Mouse (Mus musculus) megakaryocyte, adult 5-6 weeks (primary cell): ENCODE data around the gene Pitpnm2. TPM values are rescaled to one million over a fixed set of nuclear protein-coding genes. Genes with fewer than 3 reads are reported as not detected.

ENCODE experiments used
- ATAC-seq: 2 replicates; pipeline ENCODE4 v1.8.0; 2016; ENCODE audit warnings: mild to moderate bottlenecking, inconsistent platforms; ENCODE audit not compliant: poor library complexity, severe bottlenecking
- total RNA-seq, 2 experiments: library from RNA; stranded (forward) in 1 of 2; stranded (reverse) in 1 of 2; fragments of 153-499, 151-499 nt in 1 of 2; fragments of 221-1000, 200-1000 nt in 1 of 2; gene quantifications; 2 replicates each; pipeline versions ENCODE4 v1.2.3 to v1.2.4; 2015 to 2017

The Pitpnm2 gene
- total RNA-seq, 2 experiments from 2014 or later: 1.2 to 3.3 TPM

DNA sequence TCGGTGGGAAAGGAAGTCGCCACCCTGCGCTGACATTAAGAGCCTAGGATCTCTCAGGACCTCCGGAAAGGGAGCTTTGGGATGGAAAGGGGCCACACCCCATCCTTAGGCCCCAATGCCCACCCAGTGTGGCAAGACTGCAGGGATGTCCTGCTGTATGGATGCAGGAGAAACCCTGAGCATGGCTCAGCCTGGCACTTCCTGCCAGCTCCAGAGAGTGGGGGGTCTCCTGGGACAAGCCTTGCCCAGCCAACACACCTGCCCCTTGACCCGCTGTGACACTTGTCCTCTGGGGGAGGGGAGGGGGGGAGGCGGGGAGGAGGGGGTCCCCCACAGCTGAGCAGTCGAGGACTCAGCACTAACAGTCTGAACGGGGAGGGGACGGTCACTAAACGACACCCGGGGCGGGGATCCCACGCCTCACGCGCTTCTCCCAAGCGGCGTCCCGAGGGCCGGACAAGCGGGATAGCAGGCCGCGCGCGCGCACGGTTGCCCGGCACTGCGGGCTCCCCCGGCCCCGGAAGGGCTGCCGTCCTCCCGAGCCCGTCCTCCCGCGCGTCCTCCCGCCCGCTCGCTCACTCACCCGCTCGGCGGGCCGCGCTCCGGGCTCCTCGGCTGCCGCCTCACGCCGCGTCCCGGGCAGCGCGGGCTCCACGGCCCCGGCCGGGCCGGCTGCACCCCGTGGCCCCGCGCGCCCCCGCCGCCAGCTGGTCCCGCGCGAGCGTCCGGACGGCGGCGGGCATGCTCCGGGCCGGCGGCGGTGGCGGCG is 531 bp downstream of the Pitpnm2 start:
- no peak for ATAC-seq

DNA sequence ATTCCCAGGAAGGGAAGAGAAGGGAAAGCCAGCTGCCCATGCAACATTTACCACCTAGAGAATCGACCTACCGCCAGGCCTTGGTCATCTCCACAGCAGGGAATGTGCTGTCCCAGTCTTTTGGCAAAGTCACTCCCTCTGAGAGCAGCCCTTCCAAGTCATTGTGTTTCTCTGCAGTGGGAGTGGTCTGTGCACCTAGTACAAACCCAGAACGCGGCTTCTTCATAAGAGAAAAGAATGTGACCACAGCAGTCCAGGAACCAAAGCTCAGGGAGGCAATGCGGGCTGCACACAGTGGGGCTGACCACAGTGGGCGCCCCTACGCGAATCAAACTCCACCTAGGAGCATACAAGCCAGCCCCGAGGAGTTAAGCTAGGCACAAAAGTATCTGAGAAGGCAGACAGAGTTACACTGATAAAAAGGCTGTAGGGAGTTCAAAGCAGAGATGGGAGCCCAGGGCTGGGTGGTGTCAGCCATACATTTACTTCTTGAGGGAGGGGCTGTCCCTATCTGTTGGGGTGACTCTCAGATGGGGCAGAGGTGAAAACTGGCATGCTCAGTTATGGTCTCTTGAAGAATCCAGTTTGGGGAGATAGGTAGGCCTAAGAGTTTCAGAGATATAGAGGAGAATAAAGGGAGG is 1.5 kb downstream of the Pitpnm2 start:
- ATAC-seq: no peak

DNA sequence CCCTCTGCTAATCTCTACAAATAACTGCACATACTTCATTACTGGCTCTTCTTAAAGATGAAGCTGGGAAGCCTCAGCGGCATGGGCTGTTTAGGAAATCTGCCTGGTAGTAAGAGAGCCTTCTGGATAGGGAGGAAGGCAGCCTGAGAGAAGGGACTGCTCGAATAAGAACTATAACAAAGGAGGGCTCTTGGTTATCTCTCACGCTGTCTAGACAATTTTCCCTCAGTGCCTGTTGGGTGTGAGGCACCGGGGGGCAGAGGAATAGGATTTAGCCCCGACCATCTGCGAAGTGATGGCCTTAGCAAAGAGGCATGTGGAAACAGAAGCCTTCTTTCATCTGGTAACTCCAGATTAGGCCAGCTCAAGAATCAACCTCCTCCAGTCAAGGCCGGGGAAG is 2.3 kb downstream of the Pitpnm2 start:
- no peak for ATAC-seq

DNA sequence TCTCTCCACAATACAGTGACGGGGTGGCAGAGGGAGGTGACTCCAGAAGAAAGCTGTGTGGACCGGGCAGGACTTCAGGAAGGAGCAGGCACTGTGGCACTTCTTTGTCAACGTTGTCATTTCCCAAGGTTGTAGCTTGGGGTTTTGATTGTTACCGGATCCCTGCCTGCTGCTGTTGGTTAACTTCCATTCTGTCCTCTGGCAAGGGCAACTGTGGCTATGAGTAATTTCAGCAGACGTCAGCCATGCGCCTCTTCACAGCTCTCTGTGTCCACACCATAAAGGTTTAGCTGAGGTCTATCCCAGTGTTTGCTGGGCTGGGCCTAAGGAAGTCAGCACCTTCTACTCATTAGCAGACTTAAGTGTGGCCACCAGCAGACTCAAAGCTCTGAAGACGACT is 4.7 kb downstream of the Pitpnm2 start:
- ATAC-seq: no peak

DNA sequence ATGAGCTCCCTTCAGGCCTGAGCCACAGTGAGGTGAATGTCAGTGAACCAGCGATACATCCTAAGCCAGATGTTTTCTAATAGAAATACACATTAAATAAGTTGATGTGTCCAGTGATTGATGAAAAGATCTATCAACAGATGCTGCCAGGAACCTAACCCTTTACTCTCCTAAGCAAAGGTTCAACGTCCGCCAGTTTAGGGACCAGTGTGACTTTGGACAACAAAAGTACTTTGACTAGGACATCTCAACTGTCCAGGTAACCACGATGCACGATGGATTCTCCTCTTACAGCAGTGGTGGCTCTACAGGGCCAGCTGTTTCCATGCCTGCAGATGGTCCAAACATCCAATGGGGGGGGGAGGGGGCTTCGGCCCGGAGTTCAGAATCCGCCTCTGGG is 5.1 kb downstream of the Pitpnm2 start:
- ATAC-seq: no peak

DNA sequence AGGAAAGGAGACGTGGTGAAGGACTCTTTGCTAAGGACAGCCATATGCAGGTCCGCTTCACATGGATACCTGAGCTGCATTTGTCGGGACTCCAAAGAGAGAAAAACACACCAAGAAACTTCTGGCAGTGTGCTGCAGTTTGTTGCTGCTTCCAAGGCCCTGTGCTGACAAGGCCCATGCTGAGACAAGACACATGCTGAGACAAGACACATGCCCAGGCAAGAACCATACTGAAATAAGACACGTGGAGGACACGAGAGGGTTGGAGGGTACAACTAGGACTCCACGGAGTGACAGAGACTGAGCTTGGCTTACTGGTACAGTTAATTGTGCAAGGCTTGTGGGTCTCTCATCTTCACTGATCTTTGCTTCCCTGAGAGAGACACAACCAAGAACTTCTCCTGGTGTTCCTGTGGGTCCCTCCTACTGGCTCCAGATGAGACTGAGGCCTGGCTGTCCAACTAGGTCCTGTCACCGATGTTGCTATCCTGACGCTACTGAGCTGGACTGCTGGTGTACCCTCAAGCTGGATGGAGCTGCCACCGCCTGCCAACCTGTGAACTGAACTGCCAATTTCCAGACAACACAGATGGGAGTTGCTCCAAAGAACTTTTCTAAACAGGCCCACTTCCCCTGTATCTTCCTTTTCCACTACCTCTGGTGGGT is 6.2 kb downstream of the Pitpnm2 start:
- ATAC-seq: no peak

DNA sequence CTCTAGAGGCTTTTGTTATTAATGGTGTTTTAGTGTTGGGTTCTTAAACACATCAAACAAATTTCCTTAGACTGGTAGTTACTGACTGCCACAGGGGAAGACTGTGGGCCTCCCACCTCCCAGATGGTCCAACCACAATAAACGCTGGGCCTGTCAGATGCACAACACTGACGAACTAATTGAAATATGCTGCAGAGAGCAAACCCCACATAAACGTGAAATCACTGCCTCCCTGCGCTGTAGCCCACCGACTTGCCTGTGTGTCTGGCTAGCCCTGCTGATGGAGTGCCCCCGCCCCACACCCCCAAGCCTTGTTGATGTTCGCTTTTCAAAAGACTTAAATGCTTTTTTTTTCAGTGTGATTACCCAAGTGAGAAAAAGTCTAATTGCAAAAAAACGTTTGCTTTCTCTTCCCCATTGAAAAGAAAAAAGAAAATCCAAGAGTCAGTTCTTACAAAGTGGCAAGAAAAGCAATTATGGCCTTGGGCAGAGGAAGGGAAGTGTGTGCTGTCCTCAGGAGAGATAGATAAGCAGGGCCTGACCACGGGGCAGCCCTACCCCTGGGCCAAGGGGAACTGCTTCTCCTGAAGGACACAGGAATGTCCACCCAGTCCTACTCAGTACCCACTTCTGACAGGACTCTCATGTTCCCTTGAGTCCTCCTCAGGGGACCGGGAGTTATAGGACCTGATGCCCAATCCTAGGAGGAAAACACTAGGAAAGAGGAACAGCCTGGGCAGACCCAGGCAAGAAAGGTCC is 7.7 kb downstream of the Pitpnm2 start:
- no peak for ATAC-seq

DNA sequence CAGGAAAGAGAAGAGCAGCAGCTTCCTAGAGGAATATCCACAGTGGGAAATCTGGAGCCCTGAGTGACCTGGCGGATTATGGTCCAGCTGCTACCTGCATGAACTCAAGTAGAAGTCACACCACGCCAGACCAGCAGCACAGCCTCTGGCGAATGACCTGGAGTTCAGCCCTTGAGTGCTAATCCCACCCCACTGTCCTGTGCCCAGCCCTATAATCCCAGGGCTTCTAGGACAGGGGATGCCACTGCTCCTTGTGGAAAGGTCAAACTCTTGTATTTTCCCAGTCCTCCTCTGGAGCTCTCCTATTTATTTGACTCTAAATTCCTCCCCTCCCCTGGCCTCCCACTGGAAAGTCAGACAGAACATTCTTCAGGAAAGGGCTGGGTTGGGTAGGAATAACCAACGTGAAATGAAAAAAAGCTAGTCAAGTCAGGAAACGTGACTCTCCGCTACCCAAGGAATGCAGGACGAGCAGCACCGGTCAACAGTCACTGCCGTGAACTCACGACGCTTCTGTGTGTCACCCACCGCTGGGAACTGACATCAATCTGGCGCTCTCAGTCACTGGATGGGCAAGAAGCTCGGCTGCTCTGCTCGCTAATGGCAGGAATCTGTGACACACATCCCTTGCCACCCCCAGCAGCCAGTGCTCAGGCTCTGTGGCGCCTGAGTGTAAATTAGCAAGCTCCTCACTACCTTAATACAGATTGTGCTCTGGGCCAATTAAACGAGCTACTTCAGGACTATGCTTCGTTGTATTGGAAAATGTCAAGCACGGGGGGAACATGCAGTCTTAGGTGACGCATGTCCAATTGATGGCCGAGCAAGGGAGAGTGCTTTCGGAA is 8.5 kb downstream of the Pitpnm2 start:
- no peak for ATAC-seq

DNA sequence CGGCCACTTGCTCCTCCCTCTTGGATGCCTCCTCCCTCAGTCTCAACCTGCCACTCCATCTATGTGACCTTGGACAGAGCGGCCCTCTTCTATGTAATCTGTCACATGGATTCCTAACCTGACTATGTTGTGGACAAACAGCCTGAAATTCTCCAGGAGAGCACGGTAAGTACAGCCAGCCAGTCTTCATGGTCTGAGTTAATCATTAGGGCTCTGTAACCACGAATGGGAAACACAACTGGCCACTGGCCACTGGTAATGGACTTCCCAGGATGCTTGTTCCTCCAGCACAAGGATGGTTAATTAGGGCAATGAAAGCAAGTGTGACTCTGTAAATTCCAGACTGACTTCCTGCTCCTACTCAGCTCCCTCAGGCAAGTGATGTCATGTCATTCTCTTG is 13.4 kb downstream of the Pitpnm2 start:
- ATAC-seq: no peak

DNA sequence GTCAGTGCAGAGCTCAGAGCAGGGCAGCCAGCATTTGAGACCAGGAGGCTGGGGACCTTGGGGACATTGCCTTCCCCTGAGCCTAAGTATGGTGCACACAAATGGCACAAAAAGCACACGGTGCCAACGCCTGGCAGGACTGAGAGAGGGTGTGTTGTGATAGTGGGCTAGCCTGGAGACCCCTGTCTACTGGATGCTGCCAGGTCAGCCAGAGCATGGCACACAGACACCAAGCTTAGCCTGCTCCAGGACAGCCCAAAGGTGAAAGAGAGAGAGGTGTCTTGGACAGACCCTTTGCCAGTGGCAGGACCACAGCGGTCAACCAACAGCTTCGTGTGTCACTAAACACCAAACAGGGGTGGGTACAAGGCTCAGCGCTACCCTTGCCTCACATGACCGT is 14.8 kb downstream of the Pitpnm2 start:
- no peak for ATAC-seq

DNA sequence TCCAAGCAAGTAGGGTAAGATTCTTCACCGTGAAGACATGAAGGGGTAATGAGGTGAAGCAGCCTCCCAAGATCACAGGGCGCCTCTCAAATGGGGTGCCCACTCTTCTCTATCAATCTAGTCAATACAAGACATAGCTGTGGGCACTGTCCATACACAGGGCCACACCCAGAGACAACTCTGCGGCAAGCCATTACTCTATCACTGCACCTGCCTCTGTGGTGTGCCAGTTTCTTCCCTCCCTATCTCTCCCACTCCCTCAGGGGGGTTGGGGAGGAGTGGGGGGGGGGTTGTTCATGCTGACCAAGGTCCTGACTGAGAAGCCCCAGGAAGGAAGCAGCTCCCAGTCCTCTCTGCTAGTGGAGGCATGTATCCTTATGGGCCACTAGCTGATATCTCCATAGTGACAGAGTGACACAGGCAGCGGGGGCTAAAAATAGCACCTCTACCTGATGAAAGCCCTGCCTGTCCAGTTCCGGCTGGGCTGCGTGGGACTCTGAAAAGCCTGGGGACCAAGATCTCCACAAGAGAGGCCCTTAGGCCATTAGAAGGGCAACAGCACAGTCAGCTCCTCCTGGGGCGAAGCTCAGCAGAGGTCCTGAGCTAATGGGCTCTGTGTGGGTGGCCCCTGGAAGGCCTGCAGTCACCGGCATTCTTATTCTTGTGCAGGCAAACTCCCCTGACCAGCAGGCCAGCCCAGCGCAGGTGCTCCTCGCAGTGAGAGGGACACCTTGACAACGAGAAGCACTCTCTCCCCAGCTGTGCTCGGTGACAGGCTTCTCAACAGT is 15.5 kb downstream of the Pitpnm2 start:
- ATAC-seq: no peak

DNA sequence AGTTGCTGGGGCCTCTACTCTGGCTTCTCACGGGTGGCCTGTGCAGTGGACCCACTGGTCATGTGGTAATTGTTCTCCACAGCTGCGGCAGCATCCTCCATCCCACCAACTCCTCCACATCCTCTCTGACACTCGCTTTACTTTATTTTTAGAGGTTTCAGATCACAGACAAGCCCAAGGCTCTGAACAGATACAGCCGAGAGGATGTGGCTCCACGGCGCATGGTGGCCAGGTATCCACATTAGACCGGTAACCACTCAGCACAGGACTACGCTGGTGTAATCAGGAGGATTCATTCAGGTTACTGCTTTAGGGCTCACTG is 16.5 kb downstream of the Pitpnm2 start:
- no peak for ATAC-seq

DNA sequence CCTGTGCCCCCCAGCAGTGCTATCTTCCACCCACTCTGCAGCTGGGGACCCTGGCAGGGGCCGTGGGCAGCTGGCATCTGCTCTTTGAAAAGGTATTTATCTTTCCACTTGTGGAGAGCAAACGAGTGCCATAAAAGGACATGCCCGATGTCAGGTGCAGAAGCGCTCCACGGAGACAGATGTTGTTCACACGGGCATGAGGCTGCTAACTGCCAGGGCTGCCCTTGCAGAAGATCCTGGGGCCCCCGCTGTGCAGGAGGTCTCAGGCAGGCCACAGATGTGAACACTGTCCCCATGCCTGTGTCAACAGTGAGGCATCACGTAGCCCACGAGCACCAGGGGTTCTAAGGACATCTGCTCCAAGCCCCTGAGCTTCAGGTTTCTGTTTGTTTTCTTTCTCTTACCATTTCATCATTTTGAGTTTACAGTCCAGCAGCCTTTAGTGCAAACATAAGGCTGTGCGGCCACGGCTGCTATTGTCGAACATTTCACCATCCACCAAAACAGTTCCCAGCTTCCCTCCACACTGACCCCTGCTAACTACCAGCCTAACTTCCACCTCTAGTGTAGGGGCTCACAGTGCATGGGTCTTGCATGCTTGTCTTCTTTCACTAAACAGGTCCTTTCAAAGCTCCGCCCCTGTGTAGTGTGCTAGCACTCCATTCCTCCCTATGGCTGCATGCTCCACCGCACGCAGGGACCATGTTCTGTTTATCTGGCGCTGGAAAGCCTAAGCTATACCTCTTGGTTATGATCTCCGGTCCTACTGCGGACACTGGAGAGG is 17.0 kb downstream of the Pitpnm2 start:
- no peak for ATAC-seq

DNA sequence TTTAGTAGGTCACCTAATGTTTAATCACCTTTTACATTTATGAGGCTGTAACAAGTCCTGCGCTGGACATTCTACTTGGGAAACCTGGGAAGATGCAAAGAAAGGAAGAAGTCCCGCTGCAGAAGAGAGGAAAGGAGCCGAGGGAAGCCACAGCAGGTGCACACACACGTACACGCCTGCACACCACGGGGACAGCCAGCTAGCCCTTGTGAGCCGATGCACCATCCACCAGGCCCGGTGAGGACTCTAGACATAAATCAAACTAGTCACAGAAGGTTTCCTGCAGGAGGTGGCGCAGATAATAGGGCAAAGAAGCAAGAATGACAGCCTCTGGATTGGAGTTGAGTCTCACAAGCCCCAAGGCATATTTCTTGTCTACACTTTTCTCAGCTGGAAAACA is 19.1 kb downstream of the Pitpnm2 start:
- ATAC-seq: no peak

DNA sequence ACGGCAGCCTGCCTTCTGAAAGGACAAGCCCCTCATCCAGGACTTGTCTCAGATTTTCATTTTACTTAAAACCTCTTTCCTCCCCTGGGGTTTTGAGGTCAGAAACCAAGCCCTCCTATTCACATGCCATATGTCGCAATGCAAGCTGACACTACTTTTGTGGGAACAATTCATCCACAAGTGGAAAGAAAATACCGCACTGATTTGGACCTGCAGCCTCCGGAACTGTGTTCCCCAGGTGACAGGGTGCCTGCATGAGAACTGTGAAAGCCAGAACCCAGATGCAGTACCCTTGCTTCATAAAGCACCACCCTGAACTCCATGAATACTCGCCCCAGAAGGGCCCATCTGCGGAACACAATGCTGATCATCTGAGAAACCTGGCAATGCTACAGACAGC is 22.4 kb downstream of the Pitpnm2 start:
- no peak for ATAC-seq

DNA sequence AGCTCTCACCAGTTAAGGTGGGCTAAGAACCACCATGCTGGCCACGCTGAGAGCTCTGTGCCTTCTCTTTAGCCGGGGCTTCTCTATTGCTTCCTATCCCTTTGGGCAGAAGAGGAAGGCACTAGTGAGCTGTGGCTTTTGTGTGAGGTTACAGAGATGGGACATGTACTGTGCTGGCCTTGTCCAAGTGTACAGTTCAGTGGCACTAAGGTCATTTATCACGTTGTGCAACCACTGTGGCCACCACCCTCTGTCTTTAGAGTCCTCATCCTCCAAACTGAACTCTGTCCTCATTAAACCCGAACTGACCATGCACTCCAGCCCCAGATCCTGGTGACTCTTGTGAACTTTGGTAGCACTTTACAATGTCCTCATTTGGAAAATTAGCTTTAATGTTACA is 23.1 kb downstream of the Pitpnm2 start:
- ATAC-seq: no peak

DNA sequence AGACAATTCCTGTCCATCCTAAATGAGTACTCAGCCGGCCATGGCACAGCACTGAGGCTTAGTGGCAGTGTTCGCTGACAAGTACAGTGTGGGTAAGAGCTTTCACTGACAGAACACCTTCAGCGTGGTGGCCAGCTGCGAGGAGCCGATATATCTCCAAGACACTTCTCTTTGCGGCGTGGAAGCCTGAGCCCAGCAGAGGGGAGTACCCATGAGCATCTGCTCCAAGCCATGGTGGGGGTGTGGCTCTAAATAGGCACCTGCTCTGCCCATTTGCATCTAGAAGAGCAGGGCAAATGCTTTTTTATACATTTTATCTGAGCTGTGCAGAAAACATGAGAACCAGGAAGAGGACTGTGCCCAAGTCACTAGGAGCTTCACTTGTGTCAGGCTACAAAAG is 23.7 kb downstream of the Pitpnm2 start:
- ATAC-seq: no peak

DNA sequence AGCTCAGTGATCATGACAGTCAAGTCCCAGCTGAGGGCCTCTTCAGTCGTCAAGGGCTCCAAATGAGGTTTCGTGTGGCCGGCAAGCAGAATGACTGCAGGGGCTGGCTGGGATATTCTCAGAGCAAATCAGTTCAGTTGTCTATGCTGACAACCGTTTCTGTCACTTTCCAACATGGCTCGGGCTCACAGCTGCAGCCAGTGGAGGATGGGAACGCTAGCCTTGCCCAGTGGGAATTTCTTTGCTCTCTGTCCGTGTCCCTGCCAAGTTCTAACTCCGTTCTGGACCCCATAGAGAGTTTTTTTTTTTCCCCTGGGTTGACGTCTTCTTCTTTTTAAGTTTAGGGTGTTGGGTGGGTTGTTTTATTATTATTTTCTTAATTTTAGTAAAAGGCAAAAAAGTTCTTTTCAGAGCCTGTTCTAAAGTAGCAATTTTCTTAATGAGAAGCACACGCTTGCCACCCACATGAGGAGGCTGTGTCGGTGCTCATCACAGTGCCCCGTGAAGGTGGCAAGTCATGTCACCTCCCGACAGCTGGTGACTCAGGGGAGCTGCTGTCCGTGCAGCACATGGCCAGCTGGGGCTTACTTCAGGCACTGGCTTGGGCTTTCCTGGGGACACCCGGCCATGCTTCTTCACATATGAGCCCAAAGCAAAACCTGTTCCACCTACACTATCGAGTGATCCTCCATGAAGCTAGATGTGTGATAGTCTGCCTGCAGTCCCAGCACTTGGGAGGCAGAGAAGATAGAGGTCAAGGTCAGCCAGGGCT is 25.1 kb downstream of the Pitpnm2 start:
- ATAC-seq: no peak
